Mouse (Mus musculus) testis, adult 2 months (tissue): ENCODE data around the gene Bfsp2.

Experiments
- CTCF ChIP-seq: fragments of 200-500 bp; IDR thresholded peaks from 2 replicates; pipeline ENCODE4 v1.5.1; 2012; ENCODE audit warnings: low read depth, mild to moderate bottlenecking, inconsistent platforms, low read length, moderate library complexity; ENCODE audit not compliant: control insufficient read depth, insufficient read depth, insufficient replicate concordance
- POLR2A ChIP-seq: fragments of 200-500 bp; IDR thresholded peaks from 2 replicates; pipeline ENCODE4 v1.6.1; 2012; ENCODE audit warnings: low read depth, mild to moderate bottlenecking, inconsistent platforms, low read length, moderate library complexity; ENCODE audit not compliant: control insufficient read depth

DNA sequence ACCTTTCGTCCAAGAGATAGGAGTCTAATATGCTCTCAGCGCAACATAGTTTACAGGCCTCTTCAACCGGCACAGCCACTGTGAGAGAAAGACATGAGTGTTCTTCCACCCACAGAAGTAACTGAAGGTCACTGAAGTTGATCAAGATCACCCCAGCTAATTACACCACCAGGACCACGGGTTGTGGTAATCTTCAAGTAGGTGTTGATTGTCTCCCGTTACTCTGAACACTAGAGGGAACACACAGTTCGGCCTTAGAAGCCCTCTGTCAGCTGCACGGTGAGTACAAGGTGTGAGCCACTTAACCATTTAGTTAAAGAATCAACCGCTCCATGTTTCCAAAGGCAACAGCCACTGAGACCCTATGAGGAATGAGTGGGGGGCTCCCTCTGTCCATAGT is 11.8 kb upstream of the Bfsp2 start:
- TF ChIP-seq CTCF (no peak), POLR2A (no peak)
